Mouse (Mus musculus): ENCODE results near the gene Il31ra. TPM values are rescaled to one million over a fixed set of nuclear protein-coding genes. Genes with fewer than 3 reads are reported as not detected.

The Il31ra gene
- total RNA-seq, 2 experiments from 2014 or later, result 0.07 to 0.14 TPM

GRCm38 (mm10) chr13:112507691-112508090, 86.5 kb downstream of the Il31ra start:
- no peak for DNase-seq

GRCm38 (mm10) chr13:112506766-112507165, 87.4 kb downstream of the Il31ra start:
- DNase-seq, result no peak

- no peak for DNase-seq
Observed at GRCm38 (mm10) chr13:112505436-112505835, 88.7 kb downstream of the Il31ra start.

GRCm38 (mm10) chr13:112503846-112504245, 90.3 kb downstream of the Il31ra start:
- DNase-seq, result no peak

- DNase-seq, result no peak
Observed at GRCm38 (mm10) chr13:112500466-112500865, 93.7 kb downstream of the Il31ra start.

- DNase-seq, result no peak
Observed at GRCm38 (mm10) chr13:112500027-112500426, 94.1 kb downstream of the Il31ra start.

GRCm38 (mm10) chr13:112494590-112494989, 99.6 kb downstream of the Il31ra start:
- no peak for DNase-seq

- DNase-seq, result no peak
Observed at GRCm38 (mm10) chr13:112492285-112492678, 101.9 kb downstream of the Il31ra start.

- DNase-seq, result no peak
Observed at GRCm38 (mm10) chr13:112491636-112492284, 102.4 kb downstream of the Il31ra start.

GRCm38 (mm10) chr13:112490036-112490435, 104.1 kb downstream of the Il31ra start:
- no peak for DNase-seq

- no peak for DNase-seq
Observed at GRCm38 (mm10) chr13:112486676-112487075, 107.5 kb downstream of the Il31ra start.

- DNase-seq, result no peak
Observed at GRCm38 (mm10) chr13:112486236-112486635, 107.9 kb downstream of the Il31ra start.

- DNase-seq, result no peak
Observed at GRCm38 (mm10) chr13:112483015-112483414, 111.1 kb downstream of the Il31ra start.

GRCm38 (mm10) chr13:112482525-112482924, 111.6 kb downstream of the Il31ra start:
- no peak for DNase-seq

- no peak for DNase-seq
Observed at GRCm38 (mm10) chr13:112479926-112480325, 114.2 kb downstream of the Il31ra start.

GRCm38 (mm10) chr13:112479032-112479431, 115.1 kb downstream of the Il31ra start:
- no peak for DNase-seq

- DNase-seq, result no peak
Observed at GRCm38 (mm10) chr13:112473757-112474755, 120.1 kb downstream of the Il31ra start.

- no peak for DNase-seq
Observed at GRCm38 (mm10) chr13:112472401-112473023, 121.6 kb downstream of the Il31ra start.

GRCm38 (mm10) chr13:112471201-112471600, 123.0 kb downstream of the Il31ra start:
- no peak for DNase-seq

Measured in gastrocnemius, postnatal 10 days (tissue).